Mouse (Mus musculus) bone marrow, adult 2 months (tissue): ENCODE measurements around the gene Exosc5. TPM values are rescaled to one million over a fixed set of nuclear protein-coding genes. Genes with fewer than 3 reads are reported as not detected.
A peak's percentile ranks its signal among the peaks of the same experiment; 100 is the strongest.

Experiments
- H3K27ac ChIP-seq: fragments of 200-500 bp; 2 replicates; pipeline ENCODE4 v1.5.1; 2012; ENCODE audit warnings: low read depth, mild to moderate bottlenecking, control low read depth, inconsistent platforms, low read length; ENCODE audit not compliant: control insufficient read depth, poor library complexity, insufficient read depth
- H3K4me1 ChIP-seq: fragments of 200-500 bp; 2 replicates; pipeline ENCODE4 v1.6.1; 2011; ENCODE audit warnings: low read length; ENCODE audit not compliant: control insufficient read depth, insufficient read depth
- H3K4me3 ChIP-seq: fragments of 200-500 bp; replicated peaks from 2 replicates; pipeline ENCODE3; 2011; ENCODE audit warnings: mild to moderate bottlenecking, low read depth, low read length, control low read depth; ENCODE audit not compliant: control insufficient read depth
- CTCF ChIP-seq: fragments of 200-500 bp; IDR thresholded peaks from 2 replicates; pipeline ENCODE4 v1.5.1; 2011; ENCODE audit warnings: low read length, control low read depth; ENCODE audit not compliant: control insufficient read depth, insufficient read depth
- POLR2A ChIP-seq: fragments of 200-500 bp; IDR thresholded peaks from 2 replicates; pipeline ENCODE4 v1.6.1; 2011; ENCODE audit warnings: low read depth, mild to moderate bottlenecking, control low read depth, low read length, borderline replicate concordance; ENCODE audit not compliant: control insufficient read depth
- WGBS: fragments of 180-500 bp; shearing (Covaris S2); methylation state at CpG from one replicate; pipeline ENCODE4 v1.1.7; 2018; 5-methylcytosine and 5-hydroxymethylcytosine counted together
- polyA plus RNA-seq: library from polyadenylated mRNA; stranded (reverse); fragments of >200 nt; gene quantifications from 2 replicates; pipeline ENCODE4 v1.2.4, GENCODE M21; 2011; ENCODE audit warnings: low replicate concordance; ENCODE audit not compliant: missing spikeins, insufficient read depth, insufficient read length

Exosc5 gene
- polyA plus RNA-seq, 1 experiment, result 39.8 TPM

GRCm38 (mm10) chr7:25711165-25711564 lies 52.2 kb downstream of the Exosc5 start:
- 41% methylated on average over 5 of the region's 5 CpGs for WGBS
- peak overlapping the region; percentile 79 for H3K27ac ChIP-seq
- H3K4me1 ChIP-seq, result peaks cover 15% of the 10 kb centered on the region

GRCm38 (mm10) chr7:25711731-25712197 lies 52.8 kb downstream of the Exosc5 start:
- 15% methylated on average over 7 of the region's 7 CpGs for WGBS
- peak overlapping the region; percentile 79 for H3K27ac ChIP-seq

More at GRCm38 (mm10) chr7:25711165-25711564, 52.2 kb downstream of the Exosc5 start:
- no peak for TF ChIP-seq POLR2A
- TF ChIP-seq CTCF, result no peak
- H3K4me3 ChIP-seq, result no peak overlapping the region

GRCm38 (mm10) chr7:25712801-25713200 lies 53.8 kb downstream of the Exosc5 start:
- TF ChIP-seq POLR2A (no peak), CTCF (no peak)
- 91% methylated on average over 9 of the region's 9 CpGs for WGBS
- H3K4me3 ChIP-seq, result no peak overlapping the region
- H3K27ac ChIP-seq, result no peak overlapping the region
- peaks cover 7% of the 10 kb centered on the region for H3K4me1 ChIP-seq

More at GRCm38 (mm10) chr7:25711731-25712197, 52.8 kb downstream of the Exosc5 start:
- TF ChIP-seq CTCF (no peak), POLR2A (peak; percentile 17; the same call in 1 of the 2 replicates)
- Histone ChIP-seq H3K4me3 (no peak overlapping the region), H3K4me1 (peaks cover 12% of the 10 kb centered on the region)

GRCm38 (mm10) chr7:25714581-25714980 lies 55.6 kb downstream of the Exosc5 start:
- Histone ChIP-seq H3K4me1 (peaks cover 1% of the 10 kb centered on the region; the same call in 1 of the 2 replicates), H3K27ac (no peak overlapping the region), H3K4me3 (no peak overlapping the region)
- 93% methylated on average over 8 of the region's 8 CpGs for WGBS
- TF ChIP-seq POLR2A (no peak), CTCF (no peak)

GRCm38 (mm10) chr7:25715731-25716271 lies 56.8 kb downstream of the Exosc5 start:
- H3K4me1 ChIP-seq, result peaks cover 1% of the 10 kb centered on the region; the same call in 1 of the 2 replicates
- H3K4me3 ChIP-seq, result no peak overlapping the region
- H3K27ac ChIP-seq, result no peak overlapping the region
- 92% methylated on average over 22 of the region's 22 CpGs for WGBS
- TF ChIP-seq CTCF, result no peak
- no peak for TF ChIP-seq POLR2A

- no peak overlapping the region for H3K4me3 ChIP-seq
- H3K4me1 ChIP-seq, result peaks cover 1% of the 10 kb centered on the region; the same call in 1 of the 2 replicates
- TF ChIP-seq CTCF (no peak), POLR2A (no peak)
- WGBS, result 85% methylated on average over 3 of the region's 3 CpGs
- H3K27ac ChIP-seq, result no peak overlapping the region
Observed at GRCm38 (mm10) chr7:25717478-25717877, 58.5 kb downstream of the Exosc5 start.

GRCm38 (mm10) chr7:25718788-25719417 lies 59.9 kb downstream of the Exosc5 start, which contains the start of gene Ccdc97:
Gene Ccdc97 (minus strand): TSS chr7:25719088.
- TF ChIP-seq CTCF (no peak), POLR2A (peak; percentile 77; the same call in 1 of the 2 replicates)
- Histone ChIP-seq H3K27ac (peak within 1 kb of the TSS; percentile 92), H3K4me1 (peaks cover 1% of the 10 kb centered on the region; the same call in 1 of the 2 replicates), H3K4me3 (peak within 1 kb of the TSS; percentile 76)
- WGBS, result under 1% methylated on average over 32 of the region's 32 CpGs
